Mouse (Mus musculus): ENCODE measurements around the gene Gtf3c6. TPM values are rescaled to one million over a fixed set of nuclear protein-coding genes. Genes with fewer than 3 reads are reported as not detected.

Gtf3c6 gene
- total RNA-seq (2012; rRNA removed) (32.5 and 49.3 TPM in 2 replicates), total RNA-seq (2014; rRNA removed) (30.8 and 32.7 TPM in 2 replicates), polyA plus RNA-seq (2012; ENCODE audit: insufficient read length, low read depth) (107 and 135 TPM in 2 replicates)

GRCm38 (mm10) chr10:40257414-40258255, at the start of gene Gtf3c6:
Gene Gtf3c6, minus strand, starts transcription at chr10:40258108.
- Histone ChIP-seq H3K4me2 (ENCODE audit: insufficient read depth, low read depth, poor library complexity, severe bottlenecking) (peak within 1 kb of the TSS; percentile 87), H3K4me3 (replicated peaks in 1 of 3; ENCODE audit: low read depth in 2 of 3, low read length in 2 of 3, poor library complexity in 1 of 3) (peak within 1 kb of the TSS; percentile 67 to 86 (median 83)), H3K9ac (ENCODE audit: insufficient read depth, low read depth) (peak within 1 kb of the TSS; percentile 59), H3K4me1 (ENCODE audit: control insufficient read depth in 1 of 2, insufficient read depth in 2 of 2) (peaks cover 8 to 28% of the 10 kb centered on the region in 2 experiments), H3K36me3 (replicated peaks in 1 of 2; ENCODE audit: control insufficient read depth in 1 of 2, insufficient read depth in 1 of 2, low read length in 1 of 2) (peaks cover 11 to 18% of the 10 kb centered on the region in 2 experiments), H3K27ac (ENCODE audit: insufficient read depth, low read depth) (peak within 1 kb of the TSS; percentile 92), H3K79me2 (replicated peaks; ENCODE audit: control insufficient read depth, extremely low read depth, insufficient read depth, poor library complexity, severe bottlenecking) (no peaks in the 10 kb centered on the region), H3K27me3 (replicated peaks) (no peaks in the 10 kb centered on the region), H3K9me3 (replicated peaks; ENCODE audit: low read length) (no peaks in the 10 kb centered on the region)
- peak; percentile 95 for DNase-seq (ENCODE audit: extremely low read depth)
- TF ChIP-seq MAX (IDR thresholded peaks at IDR 0.05; ENCODE audit: low read length) (peak; percentile 99), RCOR1 (conservative IDR thresholded peaks at IDR 0.05; ENCODE audit: low read depth, low read length) (peak; percentile 85), CTCF (conservative IDR thresholded peaks at IDR 0.05 in 1 of 2, IDR thresholded peaks at IDR 0.05 in 1 of 2; ENCODE audit: low read depth in 2 of 2, low read length in 2 of 2) (no peak), ZC3H11A (IDR thresholded peaks at IDR 0.05; ENCODE audit: low read depth, low read length) (no peak), MAZ (IDR thresholded peaks at IDR 0.05; ENCODE audit: low read depth, low read length) (no peak), UBTF (IDR thresholded peaks at IDR 0.05; ENCODE audit: low read depth, low read length) (no peak), SMC3 (IDR thresholded peaks at IDR 0.05; ENCODE audit: low read depth, low read length) (no peak), TCF12 (IDR thresholded peaks at IDR 0.05; ENCODE audit: low read depth, low read length) (peak; percentile 95), ETS1 (conservative IDR thresholded peaks at IDR 0.05; ENCODE audit: low read depth, low read length) (0 out of 2 replicates have a peak, but pooled peaks have one; percentile 6), PAX5 (IDR thresholded peaks at IDR 0.05; ENCODE audit: low read length) (no peak), GABPA (IDR thresholded peaks at IDR 0.05; ENCODE audit: insufficient replicate concordance, low read depth, low read length) (no peak; the same call in 1 of the 2 replicates), MAFK (IDR thresholded peaks at IDR 0.05; ENCODE audit: insufficient replicate concordance, low read length) (no peak), USF1 (IDR thresholded peaks at IDR 0.05; ENCODE audit: low read depth, low read length) (peak; percentile 51), SIN3A (IDR thresholded peaks at IDR 0.05; ENCODE audit: low read length) (peak; percentile 97), NELFE (IDR thresholded peaks at IDR 0.05; ENCODE audit: low read depth, low read length) (peak; percentile 91), E2F4 (IDR thresholded peaks at IDR 0.05; ENCODE audit: insufficient replicate concordance, low read depth, low read length) (no peak), IRF4 (IDR thresholded peaks at IDR 0.05; ENCODE audit: low read depth, low read length) (no peak), KAT2A (IDR thresholded peaks at IDR 0.05; ENCODE audit: insufficient replicate concordance, low read length) (peak; percentile 77; the same call in 1 of the 2 replicates), RAD21 (IDR thresholded peaks at IDR 0.05; ENCODE audit: low read depth, low read length) (no peak), JUN (IDR thresholded peaks at IDR 0.05; ENCODE audit: insufficient read depth, low read depth, low read length) (no peak), MXI1 (IDR thresholded peaks at IDR 0.05; ENCODE audit: low read depth, low read length) (peak; percentile 98), NRF1 (IDR thresholded peaks at IDR 0.05; ENCODE audit: low read depth, low read length) (peak; percentile 85), HCFC1 (IDR thresholded peaks at IDR 0.05; ENCODE audit: low read depth, low read length) (peak; percentile 88), JUND (conservative IDR thresholded peaks at IDR 0.05; ENCODE audit: low read depth, low read length) (no peak; the same call in 1 of the 2 replicates), ZNF384 (IDR thresholded peaks at IDR 0.05; ENCODE audit: low read depth, low read length) (no peak), ELF1 (IDR thresholded peaks at IDR 0.05; ENCODE audit: low read depth, low read length) (peak; percentile 90), MYC (IDR thresholded peaks at IDR 0.05; ENCODE audit: low read depth, low read length) (peak; percentile 100), EP300 (IDR thresholded peaks at IDR 0.05; ENCODE audit: low read length) (no peak), ZMIZ1 (IDR thresholded peaks at IDR 0.05; ENCODE audit: low read depth, low read length) (peak; percentile 47; the same call in 1 of the 2 replicates), POLR2A (IDR thresholded peaks at IDR 0.05; ENCODE audit: low read depth, low read length) (peak; percentile 94), ZKSCAN1 (IDR thresholded peaks at IDR 0.05; ENCODE audit: borderline replicate concordance, low read depth, low read length) (no peak), USF2 (conservative IDR thresholded peaks at IDR 0.05; ENCODE audit: low read depth, low read length) (peak; percentile 35; the same call in 1 of the 2 replicates), BHLHE40 (IDR thresholded peaks at IDR 0.05; ENCODE audit: low read depth, low read length) (peak; percentile 28; the same call in 1 of the 2 replicates), CHD1 (IDR thresholded peaks at IDR 0.05; ENCODE audit: low read depth, low read length) (peak; percentile 41; the same call in 1 of the 2 replicates), MEF2A (IDR thresholded peaks at IDR 0.05; ENCODE audit: borderline replicate concordance, low read depth, low read length) (peak; percentile 75), CHD2 (IDR thresholded peaks at IDR 0.05; ENCODE audit: low read length) (no peak), POLR2AphosphoS2 (IDR thresholded peaks at IDR 0.05; ENCODE audit: low read depth, low read length) (no peak), TBP (conservative IDR thresholded peaks at IDR 0.05; ENCODE audit: low read depth, low read length) (peak; percentile 96; the same call in 1 of the 2 replicates)
- dilution Hi-C loops (cut with MboI; ENCODE audit: extremely low pct_ligation_motif_present, extremely low pct_unique_long_range_greater_than_20kb, low sequenced_read_pairs) = no loop called here
- in situ Hi-C loops (cut with MboI; ENCODE audit: low pct_ligation_motif_present, low pct_unique_long_range_greater_than_20kb, low sequenced_read_pairs) = loop anchor here (5.0 kb wide), 1 partner anchor 270 kb away; no protein-coding TSS in a partner anchor

Data from CH12.LX (cell line).